Mouse (Mus musculus) heart, adult 2 months (tissue): ENCODE results near the gene Sipa1l1.

Source experiments
- CTCF ChIP-seq: fragments of 200-600 bp; IDR thresholded peaks from 2 replicates; pipeline ENCODE4 v1.8.1; 2022; ENCODE audit warnings: antibody characterized with exemption, mild to moderate bottlenecking, moderate library complexity
- EP300 ChIP-seq: fragments of 200-500 bp; IDR thresholded peaks from 2 replicates; pipeline ENCODE4 v1.6.1; 2011; ENCODE audit warnings: low read depth, low read length, control low read depth; ENCODE audit not compliant: insufficient read depth

DNA sequence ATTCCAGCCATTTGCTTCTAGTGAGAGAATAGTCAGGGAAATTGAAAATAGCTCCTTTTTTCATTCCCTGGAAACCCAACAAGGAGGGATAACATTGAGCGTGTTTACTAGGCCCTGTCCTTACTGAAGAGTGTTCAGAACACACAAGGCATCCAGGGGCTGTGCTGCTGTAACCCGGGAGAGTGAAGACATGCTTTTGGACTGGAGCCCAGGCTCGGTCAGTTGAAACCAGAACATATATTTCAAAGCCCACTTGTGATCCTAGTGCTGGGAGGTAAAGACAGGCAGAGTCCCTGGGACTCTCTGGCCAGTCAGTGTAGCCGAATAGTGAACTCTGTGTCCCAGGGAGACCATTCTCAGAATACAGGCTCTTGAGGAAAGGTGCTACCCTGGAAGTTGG lies 68.8 kb downstream of the Sipa1l1 start:
- TF ChIP-seq CTCF, result no peak
- TF ChIP-seq EP300, result no peak
